Mouse (Mus musculus) neural tube, embryonic 15.5 days (tissue): Measurements from ENCODE around the gene Foxp1. TPM values are rescaled to one million over a fixed set of nuclear protein-coding genes. Genes with fewer than 3 reads are reported as not detected.

Source experiments
- ATAC-seq: fragments of 200-750 bp; cut with Nextera tagmentation; 2 replicates; pipeline ENCODE4 v1.8.0; 2017; ENCODE audit warnings: mild to moderate bottlenecking, moderate TSS enrichment, moderate library complexity; ENCODE audit not compliant: low FRiP score
- H3K27ac ChIP-seq: fragments of 300-500 bp; sonication (generic); replicated peaks from 2 replicates; pipeline ENCODE4 v1.5.1; 2015; ENCODE audit warnings: mild to moderate bottlenecking, inconsistent platforms
- H3K27me3 ChIP-seq: fragments of 300-500 bp; sonication (generic); replicated peaks from 2 replicates; pipeline ENCODE4 v1.6.1; 2015; ENCODE audit warnings: inconsistent platforms
- H3K36me3 ChIP-seq: fragments of 300-500 bp; sonication (generic); 2 replicates; pipeline ENCODE4 v1.6.1; 2015; ENCODE audit warnings: inconsistent platforms
- H3K4me1 ChIP-seq: fragments of 300-500 bp; sonication (generic); 2 replicates; pipeline ENCODE4 v1.6.1; 2015; ENCODE audit warnings: inconsistent platforms
- H3K4me2 ChIP-seq: fragments of 300-500 bp; sonication (generic); 2 replicates; pipeline ENCODE4 v1.6.1; 2015; ENCODE audit warnings: inconsistent platforms, mild to moderate bottlenecking, moderate library complexity
- H3K4me3 ChIP-seq: fragments of 300-500 bp; sonication (generic); replicated peaks from 2 replicates; pipeline ENCODE4 v1.5.1; 2015; ENCODE audit warnings: mild to moderate bottlenecking, inconsistent platforms
- H3K9ac ChIP-seq: fragments of 300-500 bp; sonication (generic); replicated peaks from 2 replicates; pipeline ENCODE4 v1.6.1; 2015; ENCODE audit warnings: mild to moderate bottlenecking, inconsistent platforms
- H3K9me3 ChIP-seq: fragments of 300-500 bp; sonication (generic); replicated peaks from 2 replicates; pipeline ENCODE4 v1.6.1; 2016; ENCODE audit warnings: inconsistent platforms
- whole genome bisulfite sequencing: fragments of 180-500 bp; shearing (Covaris S2); methylation state at CpG from one replicate; pipeline ENCODE4 v1.1.7; 2015; ENCODE audit warnings: mixed read lengths; 5-methylcytosine and 5-hydroxymethylcytosine counted together
- polyA plus RNA-seq: library from polyadenylated mRNA; unstranded; fragments of >200 nt; fragmentation: Nextera tagmentation; extraction: Ambion mirVana; gene quantifications from 2 replicates; pipeline ENCODE4 v1.2.1, GENCODE M21; 2015

The Foxp1 gene
- polyA plus RNA-seq, 1 experiment from 2014 or later = 51.0 TPM

- no peak for ATAC-seq
- no peak overlapping the region for H3K4me3 ChIP-seq
- WGBS = 97% methylated on average over 5 of the region's 5 CpGs
- H3K9ac ChIP-seq = no peak overlapping the region
- H3K36me3 ChIP-seq = 0 out of 2 replicates have a peak, but pooled peaks cover 3% of the 10 kb centered on the region
- peaks cover 17% of the 10 kb centered on the region for H3K4me1 ChIP-seq
- no peak overlapping the region for H3K27ac ChIP-seq
- no peaks in the 10 kb centered on the region for H3K9me3 ChIP-seq
- H3K4me2 ChIP-seq = no peak overlapping the region
- H3K27me3 ChIP-seq = peaks cover 4% of the 10 kb centered on the region; the same call in 1 of the 2 replicates
These were observed 568.1 kb downstream of the Foxp1 start for GRCm38 (mm10) chr6:98954439-98954838.

GRCm38 (mm10) chr6:98949703-98950191 is 572.8 kb downstream of the Foxp1 start:
- ATAC-seq = no peak
- peaks cover 23% of the 10 kb centered on the region for H3K4me1 ChIP-seq
- no peaks in the 10 kb centered on the region for H3K9me3 ChIP-seq
- peak overlapping the region; percentile 54 for H3K27ac ChIP-seq
- H3K4me2 ChIP-seq = no peak overlapping the region
- 0 out of 2 replicates have a peak, but pooled peaks cover 3% of the 10 kb centered on the region for H3K36me3 ChIP-seq
- no peak overlapping the region for H3K9ac ChIP-seq
- H3K4me3 ChIP-seq = no peak overlapping the region
- H3K27me3 ChIP-seq = peaks cover 10% of the 10 kb centered on the region
- WGBS = 34% methylated on average over 6 of the region's 6 CpGs

GRCm38 (mm10) chr6:98949286-98949685 is 573.2 kb downstream of the Foxp1 start:
- WGBS = 49% methylated on average over 7 of the region's 7 CpGs
- Histone ChIP-seq H3K27me3 (peaks cover 10% of the 10 kb centered on the region), H3K4me2 (no peak overlapping the region), H3K4me1 (peaks cover 23% of the 10 kb centered on the region), H3K4me3 (no peak overlapping the region), H3K27ac (0 out of 2 replicates have a peak overlapping the region, but pooled peaks have one; percentile 5), H3K9me3 (no peaks in the 10 kb centered on the region), H3K36me3 (0 out of 2 replicates have a peak, but pooled peaks cover 3% of the 10 kb centered on the region), H3K9ac (no peak overlapping the region)
- ATAC-seq = no peak

DNA sequence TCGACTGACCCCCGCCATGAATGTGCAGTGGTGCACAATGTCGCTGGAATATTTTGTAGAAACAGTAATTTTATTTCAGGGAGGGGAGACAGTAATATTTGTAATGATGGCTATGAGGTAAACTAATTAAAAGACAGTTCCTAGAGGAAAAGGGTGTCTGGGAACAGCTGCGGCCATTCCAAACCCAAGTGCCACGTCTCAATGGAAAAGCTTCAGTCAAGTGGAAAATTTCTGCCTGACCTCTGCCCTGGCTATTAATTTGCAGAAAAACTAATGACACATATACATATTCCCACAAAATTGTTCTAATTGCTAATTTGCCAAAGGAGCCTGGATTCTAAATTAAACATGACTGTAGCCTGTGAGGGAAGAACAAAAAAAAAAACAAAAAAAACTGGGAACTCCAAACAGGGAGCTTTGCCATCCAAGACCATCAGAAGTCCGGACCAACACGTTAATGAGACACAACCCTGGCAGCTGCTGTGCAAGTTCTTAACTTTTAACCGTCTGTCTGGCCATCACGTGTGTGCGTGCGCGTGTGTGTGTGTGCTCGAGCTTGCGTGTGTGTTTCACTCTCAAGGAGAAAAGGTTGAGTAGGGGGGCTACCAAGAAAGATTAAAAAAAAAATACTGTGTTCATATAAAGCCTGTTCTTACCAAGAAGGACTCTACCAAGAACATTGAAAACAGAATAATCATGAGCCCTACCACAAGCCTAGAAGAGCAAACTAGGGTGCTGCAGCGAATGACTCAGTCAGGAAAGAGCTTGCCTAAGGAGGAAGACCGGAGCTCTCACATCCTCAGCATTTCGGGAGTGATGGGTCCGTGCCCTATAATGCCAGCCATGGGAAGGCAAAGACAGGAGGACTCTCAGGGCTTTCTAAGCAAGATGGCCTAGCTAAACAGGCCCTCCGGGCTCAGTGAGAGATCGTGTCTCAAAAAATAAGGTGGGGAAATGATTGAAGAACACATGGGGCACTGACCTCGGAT is 574.1 kb downstream of the Foxp1 start:
- Histone ChIP-seq H3K36me3 (peaks cover 5% of the 10 kb centered on the region; the same call in 1 of the 2 replicates), H3K4me1 (peaks cover 23% of the 10 kb centered on the region), H3K27ac (no peak overlapping the region), H3K4me3 (no peak overlapping the region), H3K27me3 (peaks cover 10% of the 10 kb centered on the region), H3K9me3 (no peaks in the 10 kb centered on the region), H3K4me2 (no peak overlapping the region), H3K9ac (no peak overlapping the region)
- no peak for ATAC-seq
- WGBS = 51% methylated on average over 21 of the region's 21 CpGs

GRCm38 (mm10) chr6:98947486-98948152 is 574.9 kb downstream of the Foxp1 start:
- H3K4me3 ChIP-seq = no peak overlapping the region
- no peak for ATAC-seq
- H3K9me3 ChIP-seq = no peaks in the 10 kb centered on the region
- no peak overlapping the region for H3K4me2 ChIP-seq
- peaks cover 10% of the 10 kb centered on the region for H3K27me3 ChIP-seq
- H3K27ac ChIP-seq = no peak overlapping the region
- 45% methylated on average over 11 of the region's 11 CpGs for WGBS
- H3K9ac ChIP-seq = no peak overlapping the region
- H3K36me3 ChIP-seq = peaks cover 2% of the 10 kb centered on the region; the same call in 1 of the 2 replicates
- H3K4me1 ChIP-seq = peaks cover 20% of the 10 kb centered on the region

GRCm38 (mm10) chr6:98946731-98947130 is 575.8 kb downstream of the Foxp1 start:
- Histone ChIP-seq H3K4me3 (no peak overlapping the region), H3K27me3 (peaks cover 10% of the 10 kb centered on the region), H3K4me2 (no peak overlapping the region), H3K4me1 (peaks cover 20% of the 10 kb centered on the region), H3K36me3 (peaks cover 2% of the 10 kb centered on the region; the same call in 1 of the 2 replicates), H3K27ac (no peak overlapping the region), H3K9ac (no peak overlapping the region), H3K9me3 (no peaks in the 10 kb centered on the region)
- ATAC-seq = no peak
- WGBS = 93% methylated on average over 4 of the region's 4 CpGs

GRCm38 (mm10) chr6:98945496-98946412 is 576.8 kb downstream of the Foxp1 start:
- Histone ChIP-seq H3K4me2 (no peak overlapping the region), H3K36me3 (peaks cover 2% of the 10 kb centered on the region; the same call in 1 of the 2 replicates), H3K9me3 (no peaks in the 10 kb centered on the region), H3K27me3 (peaks cover 10% of the 10 kb centered on the region), H3K27ac (no peak overlapping the region), H3K4me3 (no peak overlapping the region), H3K4me1 (peaks cover 20% of the 10 kb centered on the region), H3K9ac (no peak overlapping the region)
- no peak for ATAC-seq
- 91% methylated on average over 21 of the region's 21 CpGs for WGBS

- Histone ChIP-seq H3K36me3 (no peaks in the 10 kb centered on the region), H3K27ac (no peak overlapping the region), H3K4me2 (no peak overlapping the region), H3K4me3 (no peak overlapping the region), H3K4me1 (peaks cover 14% of the 10 kb centered on the region), H3K27me3 (no peaks in the 10 kb centered on the region), H3K9ac (no peak overlapping the region), H3K9me3 (no peaks in the 10 kb centered on the region)
- 63% methylated on average over 8 of the region's 8 CpGs for WGBS
- no peak for ATAC-seq
These were observed 584.2 kb downstream of the Foxp1 start for GRCm38 (mm10) chr6:98938348-98938747.

DNA sequence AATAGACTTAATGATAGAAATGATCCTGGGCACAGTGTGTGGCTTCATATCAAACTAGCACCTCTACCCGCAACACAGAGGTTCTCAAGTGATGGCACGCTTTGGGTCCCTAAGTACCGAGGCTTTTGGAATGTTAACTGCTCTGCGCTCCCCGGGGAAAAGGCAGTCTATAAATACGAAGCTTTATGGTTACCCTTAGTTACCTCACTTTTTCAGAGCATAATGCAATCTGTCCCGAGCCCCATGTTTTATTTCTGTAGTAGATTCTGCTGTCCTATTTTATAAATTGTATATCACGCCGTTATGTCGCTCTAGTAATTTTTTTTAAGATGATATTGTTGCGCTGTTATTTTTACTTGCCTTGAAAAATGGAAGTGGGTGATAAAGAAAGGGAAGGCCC is 585.0 kb downstream of the Foxp1 start:
- WGBS = 56% methylated on average over 11 of the region's 11 CpGs
- Histone ChIP-seq H3K27me3 (no peaks in the 10 kb centered on the region), H3K27ac (no peak overlapping the region), H3K9ac (no peak overlapping the region), H3K4me1 (peaks cover 22% of the 10 kb centered on the region), H3K4me2 (no peak overlapping the region), H3K9me3 (no peaks in the 10 kb centered on the region), H3K4me3 (no peak overlapping the region), H3K36me3 (no peaks in the 10 kb centered on the region)
- ATAC-seq = no peak

GRCm38 (mm10) chr6:98936377-98936776 is 586.1 kb downstream of the Foxp1 start:
- H3K27ac ChIP-seq = no peak overlapping the region
- no peaks in the 10 kb centered on the region for H3K36me3 ChIP-seq
- no peak overlapping the region for H3K4me3 ChIP-seq
- H3K27me3 ChIP-seq = no peaks in the 10 kb centered on the region
- WGBS = 48% methylated on average over 3 of the region's 3 CpGs
- H3K9me3 ChIP-seq = no peaks in the 10 kb centered on the region
- no peak overlapping the region for H3K9ac ChIP-seq
- H3K4me1 ChIP-seq = peaks cover 28% of the 10 kb centered on the region
- no peak overlapping the region for H3K4me2 ChIP-seq
- no peak for ATAC-seq

DNA sequence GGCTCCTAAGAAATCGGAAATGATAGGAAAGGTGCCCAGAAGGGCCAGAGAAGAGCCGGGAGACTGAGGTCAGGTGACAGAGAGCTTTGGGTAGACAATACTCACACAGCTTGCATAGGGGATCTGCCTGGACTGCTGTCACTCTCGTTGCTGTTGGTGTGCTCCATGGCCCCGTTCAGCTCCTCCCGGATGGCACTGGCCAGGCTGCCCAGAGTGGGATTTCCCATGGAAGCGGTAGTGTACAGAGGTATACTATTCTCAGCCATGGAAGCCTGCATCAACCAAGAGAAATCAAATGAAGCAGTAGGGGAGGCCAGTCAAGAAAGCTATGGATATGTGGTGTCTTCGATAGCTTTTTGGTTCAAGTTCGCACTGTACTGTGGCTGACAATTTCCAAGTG is 587.4 kb downstream of the Foxp1 start:
- Histone ChIP-seq H3K4me3 (no peak overlapping the region), H3K27me3 (no peaks in the 10 kb centered on the region), H3K4me1 (peaks cover 37% of the 10 kb centered on the region), H3K36me3 (no peaks in the 10 kb centered on the region), H3K27ac (no peak overlapping the region), H3K4me2 (no peak overlapping the region), H3K9me3 (no peaks in the 10 kb centered on the region), H3K9ac (no peak overlapping the region)
- no peak for ATAC-seq
- 94% methylated on average over 8 of the region's 8 CpGs for WGBS
